Mouse (Mus musculus): ENCODE measurements around the gene Gm9918. TPM values are rescaled to one million over a fixed set of nuclear protein-coding genes. Genes with fewer than 3 reads are reported as not detected.
"Not testable (repeated sequence)": the region's sequence is repeated elsewhere in the genome, so short reads cannot be mapped to it uniquely, and the experiment has no call there.

Gene Gm9918
- polyA plus RNA-seq (2012; rRNA removed) (0.04 TPM in 1 of 2 replicates, not detected in the other), polyA plus RNA-seq (2014; fragmentation: Nextera tagmentation; extraction: Ambion mirVana) (0.04 TPM in 1 of 2 replicates, not detected in the other)

DNA sequence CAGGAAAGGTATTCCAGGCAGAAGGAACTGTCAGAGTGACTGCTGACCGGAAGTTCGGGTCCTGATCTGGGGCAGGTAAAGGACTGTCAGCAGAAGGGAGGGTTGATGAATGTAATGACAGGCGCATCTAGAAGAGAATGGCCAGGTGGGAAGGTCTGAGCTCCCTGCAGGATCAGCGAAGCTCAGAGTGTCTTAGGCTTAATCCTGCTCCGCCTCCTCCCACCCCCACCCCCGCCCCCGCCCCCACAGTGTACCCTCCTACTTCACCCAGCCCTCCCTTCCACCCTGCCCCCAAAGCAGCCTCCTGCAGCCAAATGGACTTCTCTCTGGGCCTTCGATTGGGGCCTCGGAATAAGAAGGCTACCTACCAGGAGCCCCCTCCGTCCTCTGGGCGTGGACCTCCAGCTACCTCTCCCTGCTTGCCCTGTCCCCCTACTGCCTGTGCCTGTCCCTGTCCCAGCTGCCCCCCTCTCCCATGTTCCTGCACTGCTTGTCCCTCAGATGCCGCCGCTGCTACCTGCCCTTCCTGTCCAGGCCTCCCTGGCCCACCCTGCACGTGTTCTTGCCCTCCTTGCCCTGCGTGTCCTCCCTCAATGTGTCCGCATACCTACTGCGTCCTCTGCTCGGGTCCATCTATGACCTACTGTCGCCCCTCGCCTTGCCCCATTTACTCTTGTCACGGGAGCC, at the start of gene Gm9918:
Gm9918 (plus strand) TSS at position 290 of the 687 bp plus-strand sequence.
- no peak within 1 kb of the TSS for H3K27ac ChIP-seq
- H3K36me3 ChIP-seq (replicated peaks; ENCODE audit: control insufficient read depth, insufficient read depth, low read depth): no peaks in the 10 kb centered on the region
- TF ChIP-seq EP300 (IDR thresholded peaks at IDR 0.05; ENCODE audit: low read depth) (no peak), CTCF (IDR thresholded peaks at IDR 0.05; ENCODE audit: low read depth) (no peak)
- peak within 1 kb of the TSS; percentile 24; the same call in 1 of the 2 replicates for H3K4me2 ChIP-seq (ENCODE audit: low read depth)
- ATAC-seq (ENCODE audit: insufficient read depth) (no peak), DNase-seq (ENCODE audit: low read depth in 3 of 3, low spot score in 3 of 3) (no peak)
- H3K4me3 ChIP-seq (ENCODE audit: insufficient read depth in 1 of 2, low read depth in 2 of 2, low read length in 2 of 2): no peak within 1 kb of the TSS
- H3K27me3 ChIP-seq (ENCODE audit: control insufficient read depth, insufficient read depth, low read length): peaks cover 9% of the 10 kb centered on the region
- whole genome bisulfite sequencing (ENCODE audit: insufficient replicate concordance): 25% methylated on average over 20 of the region's 21 CpGs
- no peaks in the 10 kb centered on the region for H3K9me3 ChIP-seq (ENCODE audit: control insufficient read depth, low read length)
- no peak within 1 kb of the TSS for H3K9ac ChIP-seq (replicated peaks)
- H3K4me1 ChIP-seq (replicated peaks; ENCODE audit: control insufficient read depth in 2 of 2, insufficient read depth in 2 of 2, low read length in 1 of 2): no peaks in the 10 kb centered on the region

DNA sequence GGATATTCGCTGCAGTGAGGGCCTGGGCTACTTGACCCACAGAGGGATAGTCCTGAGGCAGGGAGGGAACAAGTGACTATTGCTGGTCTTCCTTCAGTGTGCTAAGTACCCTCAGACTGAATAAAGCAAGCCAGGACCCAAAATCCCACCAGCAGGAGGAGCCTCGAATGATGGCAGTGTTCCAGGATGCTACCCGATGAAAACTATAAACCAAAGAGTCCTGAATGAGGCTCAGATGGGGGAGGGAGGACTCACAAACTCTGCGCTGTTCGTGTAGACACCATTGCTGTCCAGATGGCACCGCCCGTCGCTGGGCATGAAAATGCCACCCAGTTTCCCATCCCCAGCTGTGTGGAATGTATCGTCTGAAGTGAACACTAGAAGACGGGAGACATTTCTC, 48.0 kb upstream of the Gm9918 start:
- no peak overlapping the region for H3K27ac ChIP-seq
- peaks cover 3 to 11% of the 10 kb centered on the region in 2 experiments for H3K4me1 ChIP-seq (replicated peaks; ENCODE audit: control insufficient read depth in 2 of 2, insufficient read depth in 2 of 2, low read length in 1 of 2)
- 58% methylated on average over 10 of the region's 10 CpGs for WGBS (ENCODE audit: insufficient replicate concordance)
- peaks cover 3% of the 10 kb centered on the region for H3K27me3 ChIP-seq (ENCODE audit: control insufficient read depth, insufficient read depth, low read length)
- H3K4me2 ChIP-seq (ENCODE audit: low read depth): no peak overlapping the region
- H3K4me3 ChIP-seq (ENCODE audit: insufficient read depth in 1 of 2, low read depth in 2 of 2, low read length in 2 of 2): no peak overlapping the region
- TF ChIP-seq EP300 (IDR thresholded peaks at IDR 0.05; ENCODE audit: low read depth): no peak
- no peaks in the 10 kb centered on the region for H3K9me3 ChIP-seq (ENCODE audit: control insufficient read depth, low read length)
- no peak overlapping the region for H3K9ac ChIP-seq (replicated peaks)
- DNase-seq (ENCODE audit: low read depth in 3 of 3, low spot score in 3 of 3): no peak
- no peaks in the 10 kb centered on the region for H3K36me3 ChIP-seq (replicated peaks; ENCODE audit: control insufficient read depth, insufficient read depth, low read depth)
- no peak for ATAC-seq (ENCODE audit: insufficient read depth)

DNA sequence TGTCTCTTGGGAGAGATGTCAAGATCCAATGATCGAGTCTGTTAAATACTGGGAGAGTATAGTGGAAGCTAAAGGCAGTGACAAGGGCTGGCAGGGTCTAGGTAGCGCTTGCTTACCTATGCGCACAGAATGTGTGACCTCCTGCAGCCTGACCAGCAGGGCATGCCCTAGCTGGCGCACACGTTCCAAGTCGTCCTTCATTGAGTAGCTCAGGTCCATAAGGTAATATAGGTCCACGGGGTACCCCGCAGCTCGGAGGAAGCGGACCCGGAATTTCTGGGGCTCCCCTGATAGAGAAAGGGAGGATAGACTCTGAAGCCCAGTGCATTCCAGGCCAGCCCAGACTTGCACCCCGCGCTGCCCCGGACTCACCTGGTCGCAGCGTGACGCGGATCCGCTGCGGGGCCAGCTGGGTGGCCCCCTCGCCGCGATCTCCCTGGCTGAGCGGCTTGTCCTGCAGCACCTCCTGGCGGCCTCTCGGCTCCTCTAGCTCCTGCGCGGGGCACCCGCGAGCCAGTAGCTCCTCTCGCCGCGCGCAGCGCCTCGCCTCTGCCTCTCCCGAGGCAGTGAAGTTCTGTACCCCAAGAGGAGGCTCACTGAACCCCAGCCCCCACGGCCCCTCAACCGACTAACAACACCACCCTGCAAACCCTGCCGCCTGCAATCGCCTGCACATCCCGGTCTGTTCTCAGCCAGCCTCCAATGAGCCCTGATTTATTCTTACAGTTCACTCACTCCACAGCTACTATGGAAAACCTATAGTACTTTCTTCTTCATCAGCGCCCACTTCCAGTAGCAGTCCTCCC, 46.0 kb upstream of the Gm9918 start:
- peaks cover 3% of the 10 kb centered on the region for H3K27me3 ChIP-seq (ENCODE audit: control insufficient read depth, insufficient read depth, low read length)
- ATAC-seq (ENCODE audit: insufficient read depth) (peak; percentile 72), DNase-seq (ENCODE audit: low read depth in 3 of 3, low spot score in 3 of 3) (peak in 1 of 3 experiments; percentile 36)
- WGBS (ENCODE audit: insufficient replicate concordance): 3% methylated on average over 43 of the region's 43 CpGs
- H3K4me1 ChIP-seq (replicated peaks; ENCODE audit: control insufficient read depth in 2 of 2, insufficient read depth in 2 of 2, low read length in 1 of 2): peaks cover 3 to 11% of the 10 kb centered on the region in 2 experiments
- no peaks in the 10 kb centered on the region for H3K9me3 ChIP-seq (ENCODE audit: control insufficient read depth, low read length)
- no peaks in the 10 kb centered on the region for H3K36me3 ChIP-seq (replicated peaks; ENCODE audit: control insufficient read depth, insufficient read depth, low read depth)
- H3K27ac ChIP-seq: no peak overlapping the region
- TF ChIP-seq EP300 (IDR thresholded peaks at IDR 0.05; ENCODE audit: low read depth) (no peak), CTCF (IDR thresholded peaks at IDR 0.05; ENCODE audit: low read depth) (peak; percentile 85)
- peak overlapping the region; percentile 37; the same call in 1 of the 2 replicates for H3K9ac ChIP-seq (replicated peaks)
- peak overlapping the region; percentile 39 to 42 for H3K4me3 ChIP-seq (ENCODE audit: insufficient read depth in 1 of 2, low read depth in 2 of 2, low read length in 2 of 2)
- peak overlapping the region; percentile 82 for H3K4me2 ChIP-seq (ENCODE audit: low read depth)

DNA sequence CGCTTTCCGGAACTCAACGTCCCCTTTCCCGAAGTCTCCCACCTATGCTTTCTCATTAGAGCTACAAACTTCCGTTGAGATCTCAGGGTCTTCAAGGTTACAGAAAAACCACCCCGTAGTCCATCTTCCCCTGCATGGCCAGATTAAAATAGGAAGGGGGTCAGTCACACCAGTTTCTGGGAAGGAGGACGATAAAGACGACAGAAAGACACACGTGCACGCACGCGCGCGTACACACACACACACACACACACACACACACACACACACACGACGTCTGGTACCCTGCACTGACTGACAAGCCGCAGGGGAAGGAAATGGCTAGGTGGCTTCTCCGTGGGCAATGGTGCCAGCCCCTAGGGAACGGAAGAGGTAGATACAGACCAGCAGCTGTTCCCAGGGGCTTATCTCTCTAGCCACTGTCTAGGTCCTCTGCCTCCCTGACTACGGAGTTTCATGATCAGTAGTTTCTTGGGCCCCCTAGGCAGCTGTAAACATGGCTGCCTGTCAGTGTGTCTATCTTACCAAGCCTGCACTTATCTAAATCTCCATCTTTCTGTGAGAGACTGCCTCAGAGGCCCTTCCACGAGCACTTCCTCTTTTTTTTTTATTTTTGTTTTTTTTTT, 45.3 kb upstream of the Gm9918 start:
- no peak overlapping the region for H3K27ac ChIP-seq
- ATAC-seq (ENCODE audit: insufficient read depth) (peak; percentile 83), DNase-seq (ENCODE audit: low read depth in 3 of 3, low spot score in 3 of 3) (peak in 2 of 3 experiments; percentile 49 to 52)
- H3K36me3 ChIP-seq (replicated peaks; ENCODE audit: control insufficient read depth, insufficient read depth, low read depth): no peaks in the 10 kb centered on the region
- peak overlapping the region; percentile 39 to 42 for H3K4me3 ChIP-seq (ENCODE audit: insufficient read depth in 1 of 2, low read depth in 2 of 2, low read length in 2 of 2)
- peak overlapping the region; percentile 82 for H3K4me2 ChIP-seq (ENCODE audit: low read depth)
- H3K9ac ChIP-seq (replicated peaks): peak overlapping the region; percentile 40; the same call in 1 of the 2 replicates
- H3K27me3 ChIP-seq (ENCODE audit: control insufficient read depth, insufficient read depth, low read length): peaks cover 3% of the 10 kb centered on the region
- TF ChIP-seq EP300 (IDR thresholded peaks at IDR 0.05; ENCODE audit: low read depth) (peak; percentile 56), CTCF (IDR thresholded peaks at IDR 0.05; ENCODE audit: low read depth) (0 out of 2 replicates have a peak, but pooled peaks have one; percentile 3)
- 1% methylated on average over 21 of the region's 21 CpGs for WGBS (ENCODE audit: insufficient replicate concordance)
- H3K9me3 ChIP-seq (ENCODE audit: control insufficient read depth, low read length): no peaks in the 10 kb centered on the region
- H3K4me1 ChIP-seq (replicated peaks; ENCODE audit: control insufficient read depth in 2 of 2, insufficient read depth in 2 of 2, low read length in 1 of 2): peaks cover 3 to 11% of the 10 kb centered on the region in 2 experiments

DNA sequence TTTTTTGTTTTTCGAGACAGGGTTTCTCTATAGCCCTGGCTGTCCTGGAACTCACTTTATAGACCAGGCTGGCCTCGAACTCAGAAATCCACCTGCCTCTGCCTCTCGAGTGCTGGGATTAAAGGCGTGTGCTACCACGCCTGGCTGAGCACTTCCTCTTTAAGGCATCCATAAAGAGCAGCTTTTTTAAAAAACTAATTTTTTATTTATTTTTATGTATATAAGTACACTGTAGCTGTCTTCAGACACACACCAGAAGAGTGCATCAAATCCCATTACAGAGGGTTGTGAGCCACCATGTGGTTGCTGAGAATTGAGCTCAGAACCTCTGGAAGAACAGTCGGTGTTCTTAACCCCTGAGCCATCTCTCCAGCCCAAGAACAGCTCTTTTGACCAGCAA, 44.7 kb upstream of the Gm9918 start:
- H3K4me1 ChIP-seq (replicated peaks; ENCODE audit: control insufficient read depth in 2 of 2, insufficient read depth in 2 of 2, low read length in 1 of 2): peaks cover 3 to 14% of the 10 kb centered on the region in 2 experiments

More for the DNA sequence above, 44.7 kb upstream of the Gm9918 start:
- WGBS (ENCODE audit: insufficient replicate concordance): 18% methylated on average over 6 of the region's 6 CpGs
- not testable (repeated sequence) for DNase-seq (ENCODE audit: low read depth in 3 of 3, low spot score in 3 of 3); ATAC-seq (ENCODE audit: insufficient read depth); H3K27me3 ChIP-seq (ENCODE audit: control insufficient read depth, insufficient read depth, low read length); H3K4me3 ChIP-seq (ENCODE audit: insufficient read depth in 1 of 2, low read depth in 2 of 2, low read length in 2 of 2); H3K9me3 ChIP-seq (ENCODE audit: control insufficient read depth, low read length); H3K9ac ChIP-seq (replicated peaks); H3K36me3 ChIP-seq (replicated peaks; ENCODE audit: control insufficient read depth, insufficient read depth, low read depth); H3K27ac ChIP-seq
- H3K4me2 ChIP-seq (ENCODE audit: low read depth): peak overlapping the region; percentile 82
